Mouse (Mus musculus) cortical plate, adult 2 months (tissue): ENCODE measurements around the gene Prss53. TPM values are rescaled to one million over a fixed set of nuclear protein-coding genes. Genes with fewer than 3 reads are reported as not detected.

Experiments
- H3K27ac ChIP-seq: fragments of 200-500 bp; 2 replicates; pipeline ENCODE4 v1.5.1; 2012; ENCODE audit warnings: low read length, control low read depth, inconsistent platforms; ENCODE audit not compliant: insufficient read depth
- H3K4me1 ChIP-seq: fragments of 200-500 bp; 2 replicates; pipeline ENCODE4 v1.6.1; 2011; ENCODE audit warnings: low read length; ENCODE audit not compliant: control insufficient read depth, insufficient read depth
- H3K4me3 ChIP-seq: fragments of 200-500 bp; 2 replicates; pipeline ENCODE4 v1.5.1; 2011; ENCODE audit warnings: mild to moderate bottlenecking, low read length, control low read depth; ENCODE audit not compliant: insufficient read depth
- CTCF ChIP-seq: fragments of 200-500 bp; IDR thresholded peaks from 2 replicates; pipeline ENCODE4 v1.5.1; 2011; ENCODE audit warnings: mild to moderate bottlenecking, control low read depth, low read length; ENCODE audit not compliant: insufficient read depth; ENCODE audit errors: extremely low read depth
- POLR2A ChIP-seq: fragments of 200-500 bp; IDR thresholded peaks from 2 replicates; pipeline ENCODE4 v1.6.1; 2011; ENCODE audit warnings: mild to moderate bottlenecking, low read length, control low read depth; ENCODE audit not compliant: insufficient read depth; ENCODE audit errors: extremely low read depth
- polyA plus RNA-seq: library from polyadenylated mRNA; depleted of rRNA; stranded (reverse); fragments of >200 nt; gene quantifications from 2 replicates; pipeline ENCODE4 v1.2.3, GENCODE M21; 2012; rRNA removed

The Prss53 gene
- 4.1 and 4.6 TPM in 2 replicates for polyA plus RNA-seq

GRCm38 (mm10) chr7:127890798-127891197, at the start of gene Prss53:
TSS of gene Prss53 (minus strand) at chr7:127890970.
- H3K27ac ChIP-seq, result no peak within 1 kb of the TSS
- TF ChIP-seq CTCF (no peak), POLR2A (no peak)
- no peak within 1 kb of the TSS for H3K4me3 ChIP-seq
- H3K4me1 ChIP-seq, result no peaks in the 10 kb centered on the region

GRCm38 (mm10) chr7:127936216-127936884, 45.6 kb upstream of the Prss53 start:
- Histone ChIP-seq H3K27ac (no peak overlapping the region), H3K4me3 (peak overlapping the region; percentile 72), H3K4me1 (no peaks in the 10 kb centered on the region)
- no peak for TF ChIP-seq POLR2A
- no peak for TF ChIP-seq CTCF

GRCm38 (mm10) chr7:127935748-127936159, 45.0 kb upstream of the Prss53 start:
- peak overlapping the region; percentile 72 for H3K4me3 ChIP-seq
- H3K4me1 ChIP-seq, result no peaks in the 10 kb centered on the region
- no peak for TF ChIP-seq CTCF
- TF ChIP-seq POLR2A, result no peak
- peak overlapping the region; percentile 60 for H3K27ac ChIP-seq

GRCm38 (mm10) chr7:127935028-127935722, 44.4 kb upstream of the Prss53 start:
- H3K4me1 ChIP-seq, result no peaks in the 10 kb centered on the region
- H3K27ac ChIP-seq, result peak overlapping the region; percentile 60
- peak overlapping the region; percentile 72 for H3K4me3 ChIP-seq
- TF ChIP-seq POLR2A, result peak; percentile 79; the same call in 1 of the 2 replicates
- peak; percentile 67 for TF ChIP-seq CTCF

- TF ChIP-seq POLR2A, result no peak
- no peak for TF ChIP-seq CTCF
- H3K4me3 ChIP-seq, result no peak overlapping the region
- H3K4me1 ChIP-seq, result no peaks in the 10 kb centered on the region
- H3K27ac ChIP-seq, result no peak overlapping the region
Observed at GRCm38 (mm10) chr7:127934075-127934474, 43.3 kb upstream of the Prss53 start.

GRCm38 (mm10) chr7:127932273-127933031, 41.7 kb upstream of the Prss53 start:
- no peaks in the 10 kb centered on the region for H3K4me1 ChIP-seq
- H3K4me3 ChIP-seq, result no peak overlapping the region
- H3K27ac ChIP-seq, result no peak overlapping the region
- no peak for TF ChIP-seq CTCF
- TF ChIP-seq POLR2A, result no peak

GRCm38 (mm10) chr7:127931351-127932135, 40.8 kb upstream of the Prss53 start:
- TF ChIP-seq POLR2A (no peak), CTCF (no peak)
- Histone ChIP-seq H3K4me1 (no peaks in the 10 kb centered on the region), H3K27ac (no peak overlapping the region), H3K4me3 (no peak overlapping the region)

- no peak overlapping the region for H3K4me3 ChIP-seq
- H3K27ac ChIP-seq, result no peak overlapping the region
- TF ChIP-seq POLR2A, result no peak
- TF ChIP-seq CTCF, result no peak
- H3K4me1 ChIP-seq, result no peaks in the 10 kb centered on the region
Observed at GRCm38 (mm10) chr7:127930636-127931035, 39.9 kb upstream of the Prss53 start.

- Histone ChIP-seq H3K4me1 (no peaks in the 10 kb centered on the region), H3K27ac (no peak within 1 kb of the TSS), H3K4me3 (no peak within 1 kb of the TSS)
- TF ChIP-seq CTCF, result no peak
- no peak for TF ChIP-seq POLR2A
Observed at GRCm38 (mm10) chr7:127929923-127930322, 39.2 kb upstream of the Prss53 start, which contains the start of gene Prss8. TSS of gene Prss8 (minus strand) at chr7:127930104.
